In genomic region chr13:59477451-59477850, GRCm38 (mm10) we compare ENCODE assay signal across 9 mouse cellular contexts.
"Had no signal": no experiment of that assay in that cellular context is flagged by ENCODE, and none has a peak within 500 bp of the region (broad histone marks: within the 10 kb centered on the region; RNA-seq: fewer than 3 reads in every experiment).

No protein-coding gene starts in this region.

- H3K4me1 ChIP-seq: midbrain, embryonic 13.5 days had no signal

- DNase-seq: kidney, adult 11 months; kidney, postnatal 10 days; kidney, postnatal 4 days; lung, adult 18-20 months; lung, postnatal 36 days had no signal

- ATAC-seq: midbrain, embryonic 13.5 days had no signal

- H3K9me3 ChIP-seq: limb, embryonic 12.5 days; midbrain, embryonic 13.5 days had no signal

- H3K4me3 ChIP-seq: layer of hippocampus, adult 2 months; limb, embryonic 12.5 days; midbrain, embryonic 13.5 days had no signal

- H3K27ac ChIP-seq: layer of hippocampus, adult 2 months; limb, embryonic 12.5 days; liver, embryonic 14.5 days; midbrain, embryonic 13.5 days had no signal

- H3K9ac ChIP-seq: limb, embryonic 12.5 days; liver, embryonic 14.5 days; midbrain, embryonic 13.5 days had no signal

- H3K27me3 ChIP-seq: limb, embryonic 12.5 days; midbrain, embryonic 13.5 days had no signal
